10 mouse cellular contexts compared by ENCODE assay signal in the genomic region with DNA sequence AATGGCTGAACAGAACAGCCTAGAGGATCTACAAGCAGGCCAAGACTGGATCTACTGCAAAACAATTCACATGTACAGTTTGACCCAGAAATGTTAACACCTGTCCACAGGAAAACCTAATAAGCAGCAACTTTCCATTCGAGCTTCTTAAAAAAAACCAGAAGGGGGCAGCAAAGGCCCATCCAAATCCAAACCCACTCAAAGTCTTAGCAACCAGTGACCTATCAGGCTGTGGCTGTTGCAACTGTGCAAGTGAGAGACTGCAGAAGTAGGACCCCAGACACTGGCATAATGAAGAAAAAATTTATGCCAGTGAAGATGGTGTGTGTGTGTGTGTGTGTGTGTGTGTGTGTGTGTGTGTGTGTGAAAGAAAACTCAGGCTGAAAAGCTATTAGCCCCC.
DNase-seq lines count a peak whose midpoint lies in the region; ATAC-seq and TF ChIP-seq lines count a peak whose summit lies in the region.
"Had no signal": no experiment of that assay in that cellular context is flagged by ENCODE, and none has a peak within 500 bp of the region (broad histone marks: within the 10 kb centered on the region; RNA-seq: fewer than 3 reads in every experiment).

No protein-coding gene starts in this region.

- no peaks in the 10 kb centered on the region for H3K4me1 ChIP-seq in kidney, adult 2 months (ENCODE audit: control insufficient read depth, insufficient read depth, low read length)
- peaks cover 11% of the 10 kb centered on the region for H3K4me1 ChIP-seq in kidney, embryonic 16.5 days (ENCODE audit: insufficient read depth, low read length)

- peak; percentile 61 for TF ChIP-seq CTCF in kidney, adult 2 months (conservative IDR thresholded peaks at IDR 0.05; ENCODE audit: insufficient read depth, insufficient read length, low read depth, low read length)

- ATAC-seq in kidney, embryonic 16.5 days (ENCODE audit: low FRiP score, low TSS enrichment) = no peak
- ATAC-seq in monocyte, adult 5-6 weeks (replicated peaks; ENCODE audit: insufficient number of reproducible peaks, low FRiP score, low TSS enrichment, poor library complexity, severe bottlenecking) = peak; percentile 40; the same call in 1 of the 2 replicates

- WGBS in kidney, adult 2 months = 0% methylated on average over 1 of the region's 1 CpGs
- 0% methylated on average over 1 of the region's 1 CpGs for WGBS in kidney, embryonic 16.5 days

- no peak for TF ChIP-seq POLR2A in kidney, adult 2 months (IDR thresholded peaks at IDR 0.05; ENCODE audit: low read depth, low read length)

- no peak overlapping the region for H3K4me2 ChIP-seq in kidney, embryonic 16.5 days (replicated peaks; ENCODE audit: low read depth, low read length)
- H3K4me2 ChIP-seq: embryonic facial prominence, embryonic 13.5 days; liver, embryonic 15.5 days had no signal

- H3K4me3 ChIP-seq in kidney, adult 2 months (ENCODE audit: insufficient read depth, low read depth, low read length) = no peak overlapping the region
- no peak overlapping the region for H3K4me3 ChIP-seq in kidney, embryonic 16.5 days (ENCODE audit: low read length)
- H3K4me3 ChIP-seq: embryonic facial prominence, embryonic 13.5 days; liver, embryonic 15.5 days had no signal

- no peaks in the 10 kb centered on the region for H3K27me3 ChIP-seq in kidney, adult 2 months (replicated peaks; ENCODE audit: control insufficient read depth, insufficient read depth, low read length)
- no peaks in the 10 kb centered on the region for H3K27me3 ChIP-seq in kidney, embryonic 16.5 days (ENCODE audit: insufficient read depth, low read length)
- H3K27me3 ChIP-seq: embryonic facial prominence, embryonic 13.5 days; liver, embryonic 15.5 days had no signal

- H3K9me3 ChIP-seq in kidney, embryonic 16.5 days (ENCODE audit: low read length) = 0 out of 2 replicates have a peak, but pooled peaks cover 2% of the 10 kb centered on the region
- H3K9me3 ChIP-seq: embryonic facial prominence, embryonic 13.5 days; liver, embryonic 15.5 days had no signal

- DNase-seq in kidney, adult 2 months = peak; percentile 78
- peak; percentile 69 for DNase-seq in T-cell, adult 2 months (ENCODE audit: low spot score)
- peak; percentile 74 to 83 for DNase-seq in cerebellum, postnatal 10 days
- peak; percentile 51 for DNase-seq in heart, adult 8-10 months (ENCODE audit: low spot score)
- DNase-seq in layer of hippocampus, postnatal 10 days (ENCODE audit: low spot score in 2 of 2) = peak; percentile 47 to 68
- DNase-seq in thymus, postnatal 36 days = peak; percentile 34 to 38

- no peak overlapping the region for H3K9ac ChIP-seq in kidney, embryonic 16.5 days (replicated peaks; ENCODE audit: low read length)
- H3K9ac ChIP-seq: embryonic facial prominence, embryonic 13.5 days; liver, embryonic 15.5 days had no signal

- H3K27ac ChIP-seq in kidney, adult 2 months (ENCODE audit: insufficient read depth, low read depth, low read length) = no peak overlapping the region
- H3K27ac ChIP-seq in kidney, embryonic 16.5 days (ENCODE audit: low read length) = no peak overlapping the region
- H3K27ac ChIP-seq: embryonic facial prominence, embryonic 13.5 days; liver, embryonic 15.5 days had no signal

- no peaks in the 10 kb centered on the region for H3K36me3 ChIP-seq in kidney, adult 2 months (ENCODE audit: control insufficient read depth, insufficient read depth, low read length)
- no peaks in the 10 kb centered on the region for H3K36me3 ChIP-seq in kidney, embryonic 16.5 days (ENCODE audit: insufficient read depth, low read length)
- H3K36me3 ChIP-seq: embryonic facial prominence, embryonic 13.5 days; liver, embryonic 15.5 days had no signal
